Mouse (Mus musculus) hindbrain, embryonic 12.5 days (tissue): ENCODE measurements around the gene Cct4. TPM values are rescaled to one million over a fixed set of nuclear protein-coding genes. Genes with fewer than 3 reads are reported as not detected.
A peak's percentile ranks its signal among the peaks of the same experiment; 100 is the strongest.

Experiments used
- ATAC-seq: fragments of 200-750 bp; cut with Nextera tagmentation; 2 replicates; pipeline ENCODE4 v1.8.0; 2017; ENCODE audit warnings: moderate TSS enrichment; ENCODE audit not compliant: low FRiP score
- H3K27ac ChIP-seq: fragments of 300-500 bp; sonication (generic); 2 replicates; pipeline ENCODE4 v1.5.1; 2016; ENCODE audit warnings: mild to moderate bottlenecking
- H3K27me3 ChIP-seq: fragments of 300-500 bp; sonication (generic); 2 replicates; pipeline ENCODE4 v1.6.1; 2016; ENCODE audit warnings: mild to moderate bottlenecking
- H3K36me3 ChIP-seq: fragments of 300-500 bp; sonication (generic); 2 replicates; pipeline ENCODE4 v1.6.1; 2016; ENCODE audit warnings: mild to moderate bottlenecking
- H3K4me1 ChIP-seq: fragments of 300-500 bp; sonication (generic); 2 replicates; pipeline ENCODE4 v1.6.1; 2016
- H3K4me2 ChIP-seq: fragments of 300-500 bp; sonication (generic); replicated peaks from 2 replicates; pipeline ENCODE4 v1.6.1; 2016; ENCODE audit warnings: mild to moderate bottlenecking
- H3K4me3 ChIP-seq: fragments of 300-500 bp; sonication (generic); 2 replicates; pipeline ENCODE4 v1.5.1; 2016; ENCODE audit warnings: mild to moderate bottlenecking
- H3K9ac ChIP-seq: fragments of 300-500 bp; sonication (generic); 2 replicates; pipeline ENCODE4 v1.6.1; 2016; ENCODE audit warnings: mild to moderate bottlenecking, moderate library complexity
- H3K9me3 ChIP-seq: fragments of 300-500 bp; sonication (generic); replicated peaks from 2 replicates; pipeline ENCODE4 v1.6.1; 2016; ENCODE audit warnings: mild to moderate bottlenecking
- WGBS: fragments of 180-500 bp; shearing (Covaris S2); methylation state at CpG from one replicate; pipeline ENCODE4 v1.1.7; 2016; 5-methylcytosine and 5-hydroxymethylcytosine counted together
- polyA plus RNA-seq: library from polyadenylated mRNA; unstranded; fragments of >200 nt; fragmentation: Nextera tagmentation; extraction: Ambion mirVana; gene quantifications from 2 replicates; pipeline ENCODE4 v1.2.1, GENCODE M21; 2016

Gene Cct4
- 326 and 341 TPM in 2 replicates for polyA plus RNA-seq

- Histone ChIP-seq H3K4me3 (peak within 1 kb of the TSS; percentile 76), H3K4me2 (peak within 1 kb of the TSS; percentile 93), H3K27me3 (no peaks in the 10 kb centered on the region), H3K9ac (peak within 1 kb of the TSS; percentile 77), H3K9me3 (no peaks in the 10 kb centered on the region), H3K27ac (peak within 1 kb of the TSS; percentile 93), H3K4me1 (peaks cover 12% of the 10 kb centered on the region), H3K36me3 (peaks cover 18% of the 10 kb centered on the region)
- under 1% methylated on average over 66 of the region's 66 CpGs for WGBS
- peak; percentile 99 for ATAC-seq
Measured at GRCm38 (mm10) chr11:22990393-22991126, at the start of gene Cct4. Gene Cct4 (plus strand): TSS chr11:22990519.

- Histone ChIP-seq H3K27me3 (no peaks in the 10 kb centered on the region), H3K9ac (no peak overlapping the region), H3K36me3 (0 out of 2 replicates have a peak, but pooled peaks cover 2% of the 10 kb centered on the region), H3K4me1 (no peaks in the 10 kb centered on the region), H3K9me3 (no peaks in the 10 kb centered on the region), H3K4me3 (no peak overlapping the region), H3K4me2 (no peak overlapping the region), H3K27ac (no peak overlapping the region)
- 89% methylated on average over 1 of the region's 1 CpGs for WGBS
- ATAC-seq = no peak
Measured at GRCm38 (mm10) chr11:22949101-22949500, 41.2 kb upstream of the Cct4 start.

- Histone ChIP-seq H3K27me3 (no peaks in the 10 kb centered on the region), H3K36me3 (0 out of 2 replicates have a peak, but pooled peaks cover 6% of the 10 kb centered on the region), H3K9ac (no peak overlapping the region), H3K27ac (no peak overlapping the region), H3K9me3 (no peaks in the 10 kb centered on the region), H3K4me1 (no peaks in the 10 kb centered on the region), H3K4me2 (no peak overlapping the region), H3K4me3 (no peak overlapping the region)
- 95% methylated on average over 6 of the region's 6 CpGs for WGBS
- no peak for ATAC-seq
Measured at GRCm38 (mm10) chr11:22950131-22950530, 40.2 kb upstream of the Cct4 start.

GRCm38 (mm10) chr11:22952668-22953067 lies 37.7 kb upstream of the Cct4 start:
- WGBS = 95% methylated on average over 7 of the region's 7 CpGs
- ATAC-seq = no peak

DNA sequence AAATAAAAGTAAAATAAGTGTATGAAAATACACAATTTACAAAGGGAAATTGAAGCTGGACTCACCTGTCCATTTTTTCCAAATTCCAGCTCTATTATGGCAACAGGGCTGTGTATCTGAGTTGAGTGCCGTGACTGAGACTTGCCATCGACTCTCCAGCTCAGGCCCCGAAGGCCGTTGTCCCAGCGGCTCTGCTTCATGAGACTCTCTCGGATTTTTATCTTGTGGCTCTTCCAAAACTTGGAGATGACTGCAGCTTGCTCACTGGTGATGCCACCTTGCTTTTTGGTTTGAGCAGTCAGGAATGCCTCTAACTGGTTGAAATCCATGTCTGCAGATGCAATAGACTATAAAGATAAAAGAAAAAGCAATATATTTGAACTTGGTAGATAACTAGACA lies 34.0 kb upstream of the Cct4 start:
- H3K4me3 ChIP-seq = no peak overlapping the region
- no peaks in the 10 kb centered on the region for H3K27me3 ChIP-seq
- no peak for ATAC-seq
- H3K9ac ChIP-seq = no peak overlapping the region
- no peaks in the 10 kb centered on the region for H3K9me3 ChIP-seq
- H3K36me3 ChIP-seq = peaks cover 14% of the 10 kb centered on the region; the same call in 1 of the 2 replicates
- WGBS = 96% methylated on average over 6 of the region's 6 CpGs
- H3K4me2 ChIP-seq = no peak overlapping the region
- H3K27ac ChIP-seq = no peak overlapping the region
- no peaks in the 10 kb centered on the region for H3K4me1 ChIP-seq

More at GRCm38 (mm10) chr11:22952668-22953067, 37.7 kb upstream of the Cct4 start:
- no peak overlapping the region for H3K27ac ChIP-seq
- H3K9me3 ChIP-seq = no peaks in the 10 kb centered on the region
- no peak overlapping the region for H3K4me2 ChIP-seq
- no peak overlapping the region for H3K4me3 ChIP-seq
- H3K9ac ChIP-seq = no peak overlapping the region
- H3K27me3 ChIP-seq = no peaks in the 10 kb centered on the region
- no peaks in the 10 kb centered on the region for H3K4me1 ChIP-seq
- peaks cover 14% of the 10 kb centered on the region; the same call in 1 of the 2 replicates for H3K36me3 ChIP-seq

GRCm38 (mm10) chr11:22956830-22957229 lies 33.5 kb upstream of the Cct4 start:
- H3K4me2 ChIP-seq = no peak overlapping the region
- H3K27ac ChIP-seq = no peak overlapping the region
- peaks cover 14% of the 10 kb centered on the region; the same call in 1 of the 2 replicates for H3K36me3 ChIP-seq
- H3K4me3 ChIP-seq = no peak overlapping the region
- 71% methylated on average over 4 of the region's 4 CpGs for WGBS
- ATAC-seq = no peak
- H3K27me3 ChIP-seq = no peaks in the 10 kb centered on the region
- H3K4me1 ChIP-seq = no peaks in the 10 kb centered on the region
- no peak overlapping the region for H3K9ac ChIP-seq
- H3K9me3 ChIP-seq = no peaks in the 10 kb centered on the region

DNA sequence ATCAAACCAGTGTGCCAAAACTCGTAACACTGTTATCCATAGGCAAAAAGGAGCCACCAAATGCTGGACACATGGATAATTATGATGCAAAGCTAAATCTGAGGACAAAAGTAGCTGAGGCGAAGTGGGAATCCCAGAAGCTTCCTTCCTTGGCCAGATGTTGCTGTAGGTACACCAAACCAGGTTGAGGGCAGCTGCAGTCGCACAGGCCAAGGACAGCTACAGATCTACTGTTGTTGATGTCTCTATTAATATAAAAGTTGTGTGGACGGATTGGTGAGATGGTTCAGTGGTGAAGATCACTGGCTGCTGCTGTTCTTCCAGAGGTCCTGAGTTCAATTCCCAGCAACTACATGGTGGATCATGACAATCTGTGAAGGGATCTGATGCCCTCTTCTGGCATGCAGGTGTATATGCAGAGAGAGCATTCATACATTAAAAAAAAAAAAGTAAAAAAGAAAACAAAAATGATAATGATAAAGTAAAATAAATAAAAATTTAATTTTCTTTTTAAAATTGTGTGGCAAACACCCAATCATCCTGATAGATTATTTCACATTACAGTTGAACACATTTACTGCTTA lies 32.4 kb upstream of the Cct4 start:
- Histone ChIP-seq H3K9ac (no peak overlapping the region), H3K36me3 (peaks cover 12% of the 10 kb centered on the region; the same call in 1 of the 2 replicates), H3K4me2 (no peak overlapping the region), H3K27ac (no peak overlapping the region), H3K4me1 (no peaks in the 10 kb centered on the region), H3K4me3 (no peak overlapping the region), H3K9me3 (no peaks in the 10 kb centered on the region), H3K27me3 (no peaks in the 10 kb centered on the region)
- ATAC-seq = no peak
- WGBS = 93% methylated on average over 4 of the region's 4 CpGs

DNA sequence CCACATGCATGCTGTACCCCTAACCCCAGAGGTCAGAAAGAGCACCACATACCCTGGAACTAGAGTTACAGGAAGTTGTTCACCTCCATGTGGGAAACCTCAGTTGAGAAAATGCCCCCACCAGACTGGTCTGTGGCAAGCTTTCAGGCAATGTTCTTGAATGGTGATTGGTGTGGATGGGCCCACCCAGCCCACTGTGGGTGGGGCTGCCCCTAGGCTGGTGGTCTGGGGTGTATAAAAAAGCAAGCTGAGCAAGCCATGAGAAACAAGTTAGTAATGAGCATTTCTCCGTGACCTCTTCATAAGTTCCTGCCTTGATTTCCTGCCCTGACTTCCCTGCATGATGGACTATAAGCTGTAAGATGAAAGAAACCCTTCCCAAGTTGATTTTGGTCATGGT lies 28.2 kb upstream of the Cct4 start:
- 90% methylated on average over 1 of the region's 1 CpGs for WGBS
- Histone ChIP-seq H3K27me3 (no peaks in the 10 kb centered on the region), H3K4me1 (no peaks in the 10 kb centered on the region), H3K9ac (no peak overlapping the region), H3K27ac (no peak overlapping the region), H3K36me3 (peaks cover 6% of the 10 kb centered on the region; the same call in 1 of the 2 replicates), H3K9me3 (peaks cover 12% of the 10 kb centered on the region), H3K4me3 (no peak overlapping the region), H3K4me2 (no peak overlapping the region)
- ATAC-seq = no peak

DNA sequence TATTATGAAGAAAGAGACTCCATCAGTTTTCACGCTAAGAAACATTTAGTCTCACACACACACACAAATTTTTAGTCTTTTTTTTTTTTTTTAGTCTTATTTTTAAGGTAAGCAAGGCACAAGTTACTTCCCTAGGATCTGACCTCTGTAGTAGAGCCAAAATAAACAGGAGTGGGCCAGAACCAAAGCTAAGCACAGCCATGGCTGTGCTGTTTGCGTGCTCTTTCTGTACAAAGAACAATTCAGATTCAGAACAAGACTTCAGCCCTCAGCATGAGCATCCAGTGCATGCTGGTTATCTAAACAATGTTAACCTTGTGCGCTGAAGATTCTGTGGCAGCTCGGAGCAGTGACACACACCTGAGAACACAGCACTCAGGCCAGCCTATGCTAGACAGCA lies 25.9 kb upstream of the Cct4 start:
- Histone ChIP-seq H3K27ac (no peak overlapping the region), H3K36me3 (peaks cover 14% of the 10 kb centered on the region; the same call in 1 of the 2 replicates), H3K4me2 (no peak overlapping the region), H3K27me3 (no peaks in the 10 kb centered on the region), H3K4me1 (no peaks in the 10 kb centered on the region), H3K9ac (no peak overlapping the region), H3K9me3 (peaks cover 24% of the 10 kb centered on the region), H3K4me3 (no peak overlapping the region)
- ATAC-seq = no peak
- WGBS = 77% methylated on average over 4 of the region's 4 CpGs

DNA sequence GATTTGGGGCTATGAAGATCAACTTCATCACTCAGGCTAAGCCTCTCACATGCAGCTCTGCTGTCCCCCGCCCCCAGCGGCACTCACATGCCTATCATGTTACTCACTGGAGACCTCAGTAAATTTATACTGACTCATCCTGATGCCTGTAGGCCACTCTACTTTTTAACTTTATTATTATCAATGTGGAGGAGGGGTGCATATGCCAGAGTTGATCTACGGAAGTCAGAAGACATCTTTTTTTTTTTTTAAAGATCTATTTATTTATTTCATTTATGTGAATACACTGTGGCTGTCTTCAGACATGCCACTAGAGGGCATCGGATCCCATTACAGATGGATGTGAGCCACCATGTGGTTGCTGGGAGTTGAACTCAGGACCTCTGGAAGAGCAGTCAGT lies 24.8 kb upstream of the Cct4 start:
- Histone ChIP-seq H3K9me3 (peaks cover 24% of the 10 kb centered on the region), H3K9ac (no peak overlapping the region), H3K4me2 (no peak overlapping the region), H3K36me3 (peaks cover 18% of the 10 kb centered on the region; the same call in 1 of the 2 replicates), H3K4me3 (no peak overlapping the region), H3K4me1 (no peaks in the 10 kb centered on the region), H3K27me3 (no peaks in the 10 kb centered on the region), H3K27ac (no peak overlapping the region)
- 83% methylated on average over 4 of the region's 4 CpGs for WGBS
- no peak for ATAC-seq

GRCm38 (mm10) chr11:22969486-22969885 lies 20.8 kb upstream of the Cct4 start:
- H3K4me2 ChIP-seq = no peak overlapping the region
- H3K4me3 ChIP-seq = no peak overlapping the region
- 78% methylated on average over 6 of the region's 6 CpGs for WGBS
- H3K36me3 ChIP-seq = peaks cover 39% of the 10 kb centered on the region
- ATAC-seq = no peak
- H3K27me3 ChIP-seq = no peaks in the 10 kb centered on the region
- no peak overlapping the region for H3K27ac ChIP-seq
- H3K9ac ChIP-seq = no peak overlapping the region
- no peaks in the 10 kb centered on the region for H3K4me1 ChIP-seq
- peaks cover 48% of the 10 kb centered on the region for H3K9me3 ChIP-seq

DNA sequence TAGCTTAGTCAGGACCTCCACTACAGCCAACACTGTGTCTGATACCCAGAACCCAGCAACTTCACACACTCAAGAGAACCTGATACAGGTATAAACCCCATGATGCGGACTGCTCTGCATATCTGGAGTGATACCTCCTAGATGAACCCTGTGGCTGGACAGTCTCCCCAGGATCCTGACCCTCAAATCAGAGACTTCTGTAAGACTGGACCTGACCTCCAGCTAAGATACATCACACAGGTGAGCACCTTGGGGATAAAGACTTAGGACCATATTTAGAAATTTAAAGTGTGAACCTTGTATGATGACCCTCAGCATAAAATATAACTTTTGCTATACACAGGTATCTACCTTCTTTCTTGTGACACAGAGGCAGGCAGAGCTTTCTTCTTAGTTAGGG lies 19.8 kb upstream of the Cct4 start:
- 97% methylated on average over 1 of the region's 1 CpGs for WGBS
- no peak overlapping the region for H3K4me2 ChIP-seq
- H3K27me3 ChIP-seq = no peaks in the 10 kb centered on the region
- H3K4me1 ChIP-seq = peaks cover 3% of the 10 kb centered on the region; the same call in 1 of the 2 replicates
- H3K9me3 ChIP-seq = peaks cover 48% of the 10 kb centered on the region
- H3K27ac ChIP-seq = no peak overlapping the region
- H3K4me3 ChIP-seq = no peak overlapping the region
- no peak for ATAC-seq
- no peak overlapping the region for H3K9ac ChIP-seq
- H3K36me3 ChIP-seq = peaks cover 39% of the 10 kb centered on the region
